Mouse (Mus musculus): ENCODE results near the gene Tmem223. TPM values are rescaled to one million over a fixed set of nuclear protein-coding genes. Genes with fewer than 3 reads are reported as not detected.

The Tmem223 gene
- polyA plus RNA-seq, 1 experiment from 2014 or later: 117 TPM

DNA sequence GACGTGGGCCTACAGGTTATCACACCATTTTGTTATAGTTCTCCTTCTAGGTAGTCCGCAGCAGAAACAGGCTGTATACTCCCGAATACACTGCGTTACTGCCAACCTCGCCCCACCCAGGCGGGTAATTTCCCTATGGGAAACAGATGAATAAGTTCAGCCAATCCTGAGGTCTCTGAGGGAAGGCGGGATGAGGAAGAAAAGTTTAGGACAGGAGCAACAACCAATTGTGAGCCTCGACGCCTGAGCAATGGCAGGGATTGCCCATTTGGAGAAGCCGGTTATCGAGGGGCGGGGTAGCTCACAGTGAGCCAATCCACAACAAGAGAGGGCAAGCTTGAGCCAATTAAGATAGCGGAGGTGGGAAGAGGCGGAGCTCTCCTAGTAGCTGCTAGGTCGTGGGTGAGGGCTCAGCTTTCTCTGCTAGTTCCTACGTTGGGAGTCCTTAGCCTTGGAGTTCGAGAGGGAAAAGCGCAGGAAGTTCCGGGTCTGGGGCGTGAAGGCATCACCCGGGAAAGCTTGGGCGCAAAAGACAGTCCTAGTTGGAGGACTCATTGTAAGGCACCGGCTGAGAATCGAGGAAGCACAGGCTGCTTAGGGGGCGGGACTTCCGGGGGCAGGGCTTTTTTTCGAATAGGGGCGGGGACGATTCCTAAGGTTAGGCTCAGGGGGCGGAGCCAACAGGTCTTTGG, 31.5 kb downstream of the Tmem223 start, which contains the start of gene Zbtb3:
Gene Zbtb3, plus strand, starts transcription at position 426 of the 692 bp plus-strand sequence.
- no peak for TF ChIP-seq CTCF (IDR thresholded peaks at IDR 0.05; ENCODE audit: low read depth)
- no peak for TF ChIP-seq EP300 (optimal IDR thresholded peaks at IDR 0.05)
- no peaks in the 10 kb centered on the region for H3K9me3 ChIP-seq (ENCODE audit: control insufficient read depth, low read length)
- H3K36me3 ChIP-seq (ENCODE audit: control insufficient read depth, insufficient read depth, low read length): 0 out of 2 replicates have a peak, but pooled peaks cover 4% of the 10 kb centered on the region
- H3K9ac ChIP-seq (ENCODE audit: low read length): peak within 1 kb of the TSS; percentile 50
- WGBS: under 1% methylated on average over 30 of the region's 30 CpGs
- peak; percentile 98 for ATAC-seq (ENCODE audit: low FRiP score, low TSS enrichment)
- H3K4me3 ChIP-seq (ENCODE audit: low read depth, low read length): peak within 1 kb of the TSS; percentile 57
- peak within 1 kb of the TSS; percentile 58 for H3K4me2 ChIP-seq (replicated peaks; ENCODE audit: low read depth)
- no peaks in the 10 kb centered on the region for H3K27me3 ChIP-seq (ENCODE audit: control insufficient read depth, insufficient read depth, low read length)
- peak within 1 kb of the TSS; percentile 81 for H3K27ac ChIP-seq (replicated peaks)
- 0 out of 2 replicates have a peak, but pooled peaks cover 3% of the 10 kb centered on the region for H3K4me1 ChIP-seq (replicated peaks; ENCODE audit: control insufficient read depth, insufficient read depth)
- DNase-seq (ENCODE audit: low spot score): peak; percentile 96

DNA sequence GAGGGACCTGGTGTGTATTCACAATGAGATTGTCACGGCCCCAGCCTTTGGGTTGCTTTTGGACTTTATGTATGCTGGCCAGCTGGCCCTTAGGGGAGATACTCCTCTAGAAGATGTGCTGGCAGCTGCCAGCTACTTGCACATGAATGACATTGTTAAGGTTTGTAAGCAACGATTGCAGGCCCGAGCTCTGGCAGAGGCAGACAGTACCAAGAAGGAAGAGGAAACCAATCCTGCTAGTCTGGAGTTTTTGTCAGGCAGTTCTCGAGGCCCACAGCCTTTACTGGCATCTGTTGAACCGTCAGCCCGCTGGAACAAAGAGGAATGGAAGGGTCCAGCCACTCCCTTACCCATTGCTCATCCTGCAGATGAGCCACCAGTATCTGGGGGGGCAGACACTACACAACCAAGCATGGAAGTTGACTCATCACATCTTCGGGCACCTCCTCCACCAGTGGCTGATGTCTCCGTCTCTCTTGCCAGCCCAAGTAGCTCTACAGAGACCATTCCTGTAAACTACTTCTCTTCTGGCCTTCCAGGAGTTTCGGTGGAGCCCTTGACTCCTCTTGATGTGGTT, 32.5 kb downstream of the Tmem223 start:
- ATAC-seq (ENCODE audit: low FRiP score, low TSS enrichment) (no peak), DNase-seq (ENCODE audit: low spot score) (no peak)
- H3K27ac ChIP-seq (replicated peaks): peak overlapping the region; percentile 41; the same call in 1 of the 2 replicates
- H3K9ac ChIP-seq (ENCODE audit: low read length): no peak overlapping the region
- TF ChIP-seq EP300 (optimal IDR thresholded peaks at IDR 0.05) (no peak), CTCF (IDR thresholded peaks at IDR 0.05; ENCODE audit: low read depth) (no peak)
- H3K36me3 ChIP-seq (ENCODE audit: control insufficient read depth, insufficient read depth, low read length): 0 out of 2 replicates have a peak, but pooled peaks cover 4% of the 10 kb centered on the region
- no peak overlapping the region for H3K4me3 ChIP-seq (ENCODE audit: low read depth, low read length)
- no peaks in the 10 kb centered on the region for H3K9me3 ChIP-seq (ENCODE audit: control insufficient read depth, low read length)
- peak overlapping the region; percentile 53 for H3K4me2 ChIP-seq (replicated peaks; ENCODE audit: low read depth)
- 89% methylated on average over 9 of the region's 9 CpGs for WGBS
- 0 out of 2 replicates have a peak, but pooled peaks cover 3% of the 10 kb centered on the region for H3K4me1 ChIP-seq (replicated peaks; ENCODE audit: control insufficient read depth, insufficient read depth)
- no peaks in the 10 kb centered on the region for H3K27me3 ChIP-seq (ENCODE audit: control insufficient read depth, insufficient read depth, low read length)

DNA sequence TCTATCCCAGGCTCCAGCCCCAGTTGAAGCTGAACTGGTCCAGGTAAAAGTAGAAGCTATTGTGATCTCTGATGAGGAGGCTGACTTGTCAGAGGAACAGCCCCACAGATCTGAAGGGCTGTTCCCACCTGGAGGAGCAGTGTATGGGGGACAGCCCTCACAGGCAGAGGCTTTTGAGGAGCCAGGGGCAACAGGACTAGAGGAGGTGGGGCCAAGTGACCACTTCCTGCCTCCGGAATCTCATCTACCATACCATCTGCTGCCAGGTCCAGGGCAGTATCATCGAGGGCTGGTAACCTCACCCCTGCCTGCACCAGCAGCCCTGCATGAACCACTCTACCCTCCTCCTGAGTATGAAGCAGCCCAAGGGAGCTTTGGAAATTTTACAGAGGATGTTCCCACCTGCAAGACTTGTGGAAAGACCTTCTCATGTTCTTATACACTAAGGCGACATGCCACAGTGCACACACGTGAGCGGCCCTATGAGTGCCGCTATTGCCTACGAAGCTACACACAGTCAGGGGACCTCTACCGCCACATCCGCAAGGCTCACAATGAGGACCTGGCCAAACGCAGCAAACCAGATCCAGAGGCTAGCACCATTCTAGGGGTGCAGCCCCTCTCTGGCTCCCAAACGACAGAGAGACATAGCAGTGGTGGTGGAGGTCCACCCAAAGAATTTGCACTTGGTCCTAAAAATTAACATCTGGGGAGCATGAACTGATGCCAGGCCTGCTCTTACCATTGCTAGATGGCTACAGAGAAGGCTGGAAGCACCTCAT, 33.3 kb downstream of the Tmem223 start:
- no peak overlapping the region for H3K4me2 ChIP-seq (replicated peaks; ENCODE audit: low read depth)
- H3K9me3 ChIP-seq (ENCODE audit: control insufficient read depth, low read length): no peaks in the 10 kb centered on the region
- ATAC-seq (ENCODE audit: low FRiP score, low TSS enrichment) (no peak), DNase-seq (ENCODE audit: low spot score) (no peak)
- 89% methylated on average over 11 of the region's 11 CpGs for WGBS
- H3K27ac ChIP-seq (replicated peaks): no peak overlapping the region
- H3K36me3 ChIP-seq (ENCODE audit: control insufficient read depth, insufficient read depth, low read length): 0 out of 2 replicates have a peak, but pooled peaks cover 4% of the 10 kb centered on the region
- 0 out of 2 replicates have a peak, but pooled peaks cover 3% of the 10 kb centered on the region for H3K4me1 ChIP-seq (replicated peaks; ENCODE audit: control insufficient read depth, insufficient read depth)
- H3K27me3 ChIP-seq (ENCODE audit: control insufficient read depth, insufficient read depth, low read length): no peaks in the 10 kb centered on the region
- TF ChIP-seq CTCF (IDR thresholded peaks at IDR 0.05; ENCODE audit: low read depth) (no peak), EP300 (optimal IDR thresholded peaks at IDR 0.05) (no peak)
- no peak overlapping the region for H3K9ac ChIP-seq (ENCODE audit: low read length)
- H3K4me3 ChIP-seq (ENCODE audit: low read depth, low read length): no peak overlapping the region

- 89% methylated on average over 5 of the region's 5 CpGs for WGBS
- Histone ChIP-seq H3K36me3 (ENCODE audit: control insufficient read depth, insufficient read depth, low read length) (0 out of 2 replicates have a peak, but pooled peaks cover 4% of the 10 kb centered on the region), H3K9ac (ENCODE audit: low read length) (no peak overlapping the region), H3K4me3 (ENCODE audit: low read depth, low read length) (no peak overlapping the region), H3K4me1 (replicated peaks; ENCODE audit: control insufficient read depth, insufficient read depth) (0 out of 2 replicates have a peak, but pooled peaks cover 3% of the 10 kb centered on the region), H3K9me3 (ENCODE audit: control insufficient read depth, low read length) (no peaks in the 10 kb centered on the region), H3K27ac (replicated peaks) (no peak overlapping the region), H3K4me2 (replicated peaks; ENCODE audit: low read depth) (no peak overlapping the region), H3K27me3 (ENCODE audit: control insufficient read depth, insufficient read depth, low read length) (no peaks in the 10 kb centered on the region)
- DNase-seq (ENCODE audit: low spot score) (no peak), ATAC-seq (ENCODE audit: low FRiP score, low TSS enrichment) (no peak)
- TF ChIP-seq CTCF (IDR thresholded peaks at IDR 0.05; ENCODE audit: low read depth) (no peak), EP300 (optimal IDR thresholded peaks at IDR 0.05) (no peak)
Observed at GRCm38 (mm10) chr19:8806810-8807209, 36.0 kb downstream of the Tmem223 start.

GRCm38 (mm10) chr19:8815812-8816211, 45.0 kb downstream of the Tmem223 start:
- Histone ChIP-seq H3K27me3 (ENCODE audit: control insufficient read depth, insufficient read depth, low read length) (no peaks in the 10 kb centered on the region), H3K27ac (replicated peaks) (no peak overlapping the region), H3K36me3 (ENCODE audit: control insufficient read depth, insufficient read depth, low read length) (peaks cover 6% of the 10 kb centered on the region; the same call in 1 of the 2 replicates), H3K9me3 (ENCODE audit: control insufficient read depth, low read length) (no peaks in the 10 kb centered on the region), H3K9ac (ENCODE audit: low read length) (no peak overlapping the region), H3K4me3 (ENCODE audit: low read depth, low read length) (no peak overlapping the region), H3K4me1 (replicated peaks; ENCODE audit: control insufficient read depth, insufficient read depth) (no peaks in the 10 kb centered on the region), H3K4me2 (replicated peaks; ENCODE audit: low read depth) (no peak overlapping the region)
- 63% methylated on average over 11 of the region's 11 CpGs for WGBS
- ATAC-seq (ENCODE audit: low FRiP score, low TSS enrichment) (no peak), DNase-seq (ENCODE audit: low spot score) (no peak)
- TF ChIP-seq EP300 (optimal IDR thresholded peaks at IDR 0.05) (no peak), CTCF (IDR thresholded peaks at IDR 0.05; ENCODE audit: low read depth) (peak; percentile 64)
